Mouse (Mus musculus) adrenal gland, postnatal 25 days (tissue): ENCODE data around the gene Gm48551. TPM values are rescaled to one million over a fixed set of nuclear protein-coding genes. Genes with fewer than 3 reads are reported as not detected.
A peak's percentile ranks its signal among the peaks of the same experiment; 100 is the strongest.

ENCODE experiments used
- DNase-seq: peaks from one replicate; pipeline ENCODE4 v3.0.0; 2021; ENCODE audit warnings: mixed read lengths
- total RNA-seq: library from RNA; stranded (reverse); gene quantifications from 2 replicates; pipeline ENCODE4 v1.2.3, GENCODE M21; 2021

Gm48551 gene
- total RNA-seq, 1 experiment from 2014 or later = 1.7 TPM

GRCm38 (mm10) chr10:81418216-81419070, 34.2 kb downstream of the Gm48551 start:
- DNase-seq = peak; percentile 2

DNA sequence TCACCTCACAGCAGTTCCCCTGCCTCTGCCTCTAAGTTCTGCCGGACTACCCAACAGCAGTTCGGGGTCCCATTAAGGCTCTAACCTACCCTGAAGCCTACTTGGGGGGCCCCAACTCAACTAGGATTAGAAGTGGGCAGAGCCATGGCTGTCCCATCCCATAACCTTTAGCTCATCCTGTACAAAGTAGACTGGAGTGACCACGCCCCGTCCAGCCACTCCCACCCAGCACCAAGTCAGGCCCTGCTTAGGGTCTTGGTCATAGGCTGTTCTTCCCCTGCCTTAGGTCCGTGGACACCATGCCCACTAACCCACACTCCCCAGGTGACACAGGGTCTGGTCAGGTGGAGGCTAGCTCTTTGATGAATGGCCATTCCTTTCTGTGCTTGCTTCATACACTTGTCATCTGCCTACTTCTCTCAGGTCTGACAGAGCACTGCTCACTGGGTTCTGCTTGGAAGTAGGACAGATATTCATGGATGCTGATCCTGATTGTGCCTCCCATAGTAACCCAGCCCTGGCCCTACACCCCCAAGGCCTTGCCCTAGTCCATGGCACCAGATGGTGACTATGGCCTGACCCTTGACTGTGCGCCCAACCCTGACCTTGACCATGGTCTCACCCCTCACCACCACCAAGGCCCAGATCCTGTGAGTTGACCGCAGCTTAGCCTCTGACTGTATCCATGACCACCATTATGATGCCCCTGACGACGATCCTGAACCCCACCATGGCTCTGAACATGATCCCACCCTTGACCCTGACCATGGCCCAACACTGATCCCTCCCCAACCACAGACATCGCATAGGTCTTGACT, 35.1 kb downstream of the Gm48551 start:
- peak; percentile 27 for DNase-seq

- DNase-seq = peak; percentile 71
Observed at GRCm38 (mm10) chr10:81420191-81420767, 36.0 kb downstream of the Gm48551 start.

DNA sequence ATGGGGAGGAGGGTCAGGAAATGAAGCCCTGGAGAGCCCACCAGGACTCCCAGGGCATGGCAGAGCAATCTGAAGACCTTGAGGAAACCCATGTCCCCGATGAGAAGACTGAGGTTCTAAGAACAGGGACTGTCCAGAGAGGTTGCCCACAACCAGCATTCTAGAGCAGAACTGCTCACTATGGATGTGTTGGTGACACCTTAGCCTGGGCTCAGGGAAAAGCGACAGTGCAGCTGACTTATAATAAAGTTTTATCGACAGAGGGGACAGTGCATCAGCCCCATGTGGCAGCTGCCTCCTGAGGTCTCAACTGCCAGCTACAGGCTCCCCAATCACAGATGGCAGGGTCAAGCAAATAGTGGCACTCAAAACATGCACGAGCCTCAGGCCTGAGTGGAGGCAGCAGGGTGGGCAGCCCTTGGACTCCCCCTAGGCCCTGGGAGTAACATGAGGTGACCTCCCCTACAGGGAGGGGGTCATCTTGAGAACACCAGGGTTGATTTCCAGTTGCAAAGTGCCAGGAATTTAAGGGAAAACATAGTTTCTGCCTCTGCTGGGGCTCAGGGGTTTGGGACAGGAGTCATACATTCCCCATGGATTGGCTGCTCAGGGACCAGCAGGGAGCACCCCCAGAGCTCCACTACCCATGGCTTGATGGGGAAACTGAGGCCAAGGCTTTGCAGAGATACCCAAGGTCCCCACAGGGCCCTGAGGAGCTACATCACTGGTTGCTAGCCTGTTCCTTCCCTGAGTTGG, 37.0 kb downstream of the Gm48551 start:
- DNase-seq = no peak

- peak; percentile 41 for DNase-seq
Observed at GRCm38 (mm10) chr10:81421797-81422100, 37.5 kb downstream of the Gm48551 start.

DNA sequence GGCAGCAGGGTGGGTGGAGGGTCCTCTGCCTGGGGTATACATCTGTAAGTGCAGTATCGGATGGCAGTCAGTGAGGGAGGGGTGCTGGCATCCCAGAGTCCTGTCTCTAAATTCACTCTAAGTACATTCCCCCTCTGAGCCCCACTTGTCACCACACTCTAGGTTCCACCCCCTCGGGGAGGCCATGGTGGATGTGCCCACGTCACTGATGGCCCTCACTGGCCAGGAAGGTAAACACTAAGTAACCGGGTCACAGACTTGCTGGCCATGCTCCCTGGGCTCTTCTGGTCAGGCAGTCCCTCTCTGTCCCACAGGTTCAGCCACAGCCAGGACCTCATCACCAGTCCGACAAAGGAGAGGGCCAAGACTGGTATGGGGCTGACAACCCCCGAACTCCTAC, 37.9 kb downstream of the Gm48551 start:
- DNase-seq = peak; percentile 3

DNA sequence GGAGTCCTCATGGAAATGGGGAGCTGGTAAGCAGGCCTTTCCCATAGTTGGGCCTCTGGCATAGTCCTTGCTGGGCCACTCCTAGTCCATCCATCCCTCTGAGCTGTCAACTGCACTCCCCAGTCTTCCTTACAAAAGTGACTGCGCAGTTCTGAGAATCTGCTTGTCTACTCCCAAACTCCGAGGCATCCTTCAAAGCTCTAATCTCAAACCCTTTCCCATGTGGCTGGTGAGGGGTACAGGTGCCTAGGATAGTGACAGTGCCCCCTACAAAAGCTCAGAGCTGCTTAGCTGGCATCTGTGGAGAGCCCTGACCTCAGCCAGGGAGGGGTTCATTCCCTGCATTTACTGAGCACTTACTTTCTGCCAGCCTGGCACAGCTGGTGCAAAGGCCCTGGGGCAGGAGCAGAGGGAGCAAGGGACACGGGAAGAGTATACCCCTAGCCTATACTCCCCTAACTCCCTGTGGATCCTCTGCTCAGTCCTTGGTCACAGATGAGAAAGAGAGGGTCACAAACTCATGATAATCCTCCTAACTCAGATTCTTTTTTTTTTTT, 38.5 kb downstream of the Gm48551 start:
- DNase-seq = no peak

- DNase-seq = no peak
Observed at GRCm38 (mm10) chr10:81423476-81424245, 39.4 kb downstream of the Gm48551 start.

- peak; percentile 75 for DNase-seq
Observed at GRCm38 (mm10) chr10:81424246-81425051, 40.2 kb downstream of the Gm48551 start.

GRCm38 (mm10) chr10:81425236-81425850, 41.1 kb downstream of the Gm48551 start:
- peak; percentile 57 for DNase-seq

DNA sequence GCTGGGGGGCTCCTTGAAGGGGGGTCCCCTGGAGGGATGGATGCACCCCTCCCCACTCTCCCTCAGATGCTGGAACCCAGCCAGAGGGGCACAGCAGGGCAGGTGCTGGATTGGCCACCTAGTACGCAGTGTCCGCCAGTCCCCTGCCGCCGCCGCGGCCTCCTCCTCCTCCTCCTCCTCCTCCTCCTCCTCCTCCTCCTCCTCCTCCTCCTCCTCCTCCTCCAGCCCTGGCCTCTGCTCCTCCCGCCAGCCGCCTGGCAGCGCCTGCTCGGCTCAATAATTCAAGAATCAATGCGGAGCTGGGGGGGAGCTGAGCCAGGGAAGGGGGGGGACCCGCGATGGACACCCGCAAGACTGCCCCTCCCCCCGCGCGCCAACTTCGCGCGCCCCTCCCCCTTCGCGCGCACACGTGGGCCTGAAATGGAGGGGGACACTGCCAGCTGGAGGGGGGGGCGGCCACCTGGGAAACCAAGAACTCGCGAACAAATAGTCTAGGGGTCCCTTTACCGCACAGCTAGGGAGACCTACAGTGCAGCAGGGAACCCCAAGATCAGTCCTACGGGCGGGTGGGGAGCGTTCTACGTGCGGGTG, 41.9 kb downstream of the Gm48551 start:
- DNase-seq = peak; percentile 35

- peak; percentile 89 for DNase-seq
Observed at GRCm38 (mm10) chr10:81426897-81427296, 42.6 kb downstream of the Gm48551 start.

GRCm38 (mm10) chr10:81427327-81427726, 43.1 kb downstream of the Gm48551 start:
- DNase-seq = no peak

GRCm38 (mm10) chr10:81427804-81428506, 43.7 kb downstream of the Gm48551 start:
- peak; percentile 3 for DNase-seq

DNA sequence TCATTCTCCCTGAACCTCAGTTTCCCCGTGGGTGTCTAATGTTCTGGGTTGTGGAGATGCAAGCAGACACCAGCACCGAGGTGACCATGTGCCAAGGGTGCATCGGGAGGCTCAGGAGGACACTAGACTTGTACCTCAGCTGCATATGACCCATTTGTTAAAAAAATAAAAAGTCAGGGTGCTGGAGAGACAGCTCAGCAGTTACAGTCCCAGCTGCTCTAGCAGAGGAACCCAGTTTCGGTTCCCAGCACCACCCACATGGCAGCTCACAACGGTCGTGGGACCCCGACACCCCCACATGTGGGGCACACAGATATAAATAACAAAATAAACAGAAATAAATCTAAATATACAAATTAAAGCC, 44.2 kb downstream of the Gm48551 start:
- DNase-seq = no peak

GRCm38 (mm10) chr10:81429092-81429491, 44.8 kb downstream of the Gm48551 start:
- peak; percentile 1 for DNase-seq

DNA sequence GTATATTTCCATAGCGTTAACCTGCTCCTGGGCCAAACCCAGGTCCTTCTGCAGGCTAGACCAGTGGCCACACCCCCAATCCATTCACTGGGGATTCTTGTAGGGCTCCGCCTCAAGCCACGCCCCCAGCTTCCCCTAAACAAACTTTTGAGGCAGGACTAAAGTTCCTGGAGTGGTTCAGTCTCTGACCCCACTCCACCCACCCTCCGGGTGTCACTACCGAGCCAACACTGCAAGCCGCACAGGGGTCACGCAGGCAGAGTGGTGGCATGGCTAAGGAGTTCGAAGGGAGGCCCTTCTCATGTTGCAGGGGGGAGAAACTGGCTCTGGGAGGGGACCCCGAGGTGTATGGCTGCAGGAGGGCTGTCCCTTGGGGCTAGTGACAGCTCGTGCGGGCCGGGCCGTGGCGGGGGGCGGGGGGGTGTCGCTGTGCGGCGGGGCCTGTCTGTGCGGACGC, 45.4 kb downstream of the Gm48551 start:
- DNase-seq = peak; percentile 83

DNA sequence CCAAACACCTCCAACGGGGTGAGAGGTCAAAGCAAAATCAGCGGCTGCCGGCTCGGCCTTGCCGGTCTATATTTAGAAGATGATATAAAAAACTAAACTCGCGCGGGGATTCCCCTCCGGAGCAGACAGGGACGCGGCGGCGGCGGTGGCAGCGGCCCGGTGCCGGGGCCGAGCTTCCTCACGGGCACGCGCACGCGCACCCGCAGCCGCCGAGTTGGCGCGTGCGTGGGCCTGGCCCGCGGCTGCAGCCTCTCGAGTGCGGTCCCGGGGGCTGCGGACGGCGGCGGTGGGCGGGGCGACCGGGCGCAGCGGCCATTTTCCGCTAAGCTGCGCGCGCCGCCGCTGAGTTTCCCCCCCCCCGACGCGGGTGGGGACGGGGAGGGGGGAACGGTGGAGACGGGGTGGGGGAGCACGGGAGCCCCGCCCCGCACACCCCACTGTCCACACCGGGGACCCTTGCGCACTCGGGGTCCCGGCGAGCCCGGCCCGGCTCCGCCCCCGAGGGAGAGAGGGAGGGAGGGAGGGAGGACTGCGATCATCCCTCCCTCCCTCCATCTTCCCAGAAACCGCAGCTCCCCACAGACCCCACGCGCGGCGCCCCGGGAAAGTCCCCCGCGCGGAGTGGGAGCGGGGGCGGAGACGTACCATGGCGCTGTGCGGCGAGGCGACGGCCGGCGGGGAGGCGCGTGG, 46.0 kb downstream of the Gm48551 start:
- peak; percentile 84 for DNase-seq
